Mouse (Mus musculus) urinary bladder, postnatal 10 days (tissue): ENCODE measurements around the gene Cd151.

Experiments used
- DNase-seq: peaks from one replicate; pipeline ENCODE4 v3.0.0; 2022; ENCODE audit warnings: low spot score

Gene Cd151

DNA sequence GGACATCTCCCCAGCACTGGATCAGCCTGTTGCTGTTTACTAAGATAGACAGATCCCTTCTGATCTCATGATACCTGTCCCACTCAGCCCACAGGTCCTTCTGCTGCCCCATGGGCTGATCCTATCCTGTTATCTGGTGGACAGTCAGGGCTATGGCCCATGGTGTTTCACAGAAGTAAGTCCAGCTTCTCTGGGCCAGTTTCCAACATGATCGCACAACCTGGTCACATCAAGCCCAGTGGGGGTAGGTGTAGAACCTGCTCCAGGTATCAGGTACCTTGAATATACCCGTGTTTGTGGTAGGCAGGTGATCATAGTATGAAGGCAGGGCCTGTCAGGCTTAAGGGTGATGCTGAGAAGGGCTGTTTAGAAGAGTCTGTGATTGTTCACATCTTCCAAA is 28.2 kb downstream of the Cd151 start:
- DNase-seq, result no peak

DNA sequence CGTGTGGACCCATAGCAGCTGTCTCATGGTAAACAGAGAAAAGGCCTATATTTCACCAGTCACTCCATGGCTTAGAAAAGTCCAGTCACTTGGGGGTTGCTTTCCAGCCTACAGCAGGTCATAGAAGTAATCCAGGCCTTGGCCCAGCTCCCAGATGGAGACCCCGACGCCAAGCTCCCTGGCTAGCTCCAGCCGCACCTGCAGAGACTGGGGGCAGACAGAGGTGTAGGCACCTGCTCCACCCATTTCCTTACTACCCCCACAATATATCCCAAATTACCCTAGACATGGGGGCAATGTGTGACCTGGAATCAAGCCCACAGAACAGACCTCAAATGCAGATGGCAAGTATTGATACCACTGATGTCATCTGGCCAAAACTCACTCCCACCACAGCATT is 28.7 kb downstream of the Cd151 start:
- DNase-seq, result no peak

DNA sequence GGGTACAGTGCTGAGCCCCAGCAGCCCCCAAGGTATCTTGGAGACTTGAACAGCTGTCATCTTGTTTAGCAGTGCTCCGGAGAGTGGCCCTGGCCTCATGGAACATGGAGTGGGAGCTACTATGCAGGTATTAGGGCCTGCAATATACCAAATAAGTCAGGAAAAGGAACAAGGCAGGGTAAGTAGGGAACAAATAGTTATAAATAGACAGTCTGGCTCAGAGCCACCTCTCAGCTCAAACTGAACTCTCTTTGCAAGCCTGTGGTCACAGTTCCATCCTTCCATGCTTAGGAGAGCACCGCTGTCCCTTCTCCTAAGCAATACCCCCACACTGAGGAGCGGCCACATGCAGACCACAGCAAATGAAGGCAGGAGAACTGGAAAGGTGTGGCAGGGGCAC is 30.4 kb downstream of the Cd151 start:
- DNase-seq, result no peak

DNA sequence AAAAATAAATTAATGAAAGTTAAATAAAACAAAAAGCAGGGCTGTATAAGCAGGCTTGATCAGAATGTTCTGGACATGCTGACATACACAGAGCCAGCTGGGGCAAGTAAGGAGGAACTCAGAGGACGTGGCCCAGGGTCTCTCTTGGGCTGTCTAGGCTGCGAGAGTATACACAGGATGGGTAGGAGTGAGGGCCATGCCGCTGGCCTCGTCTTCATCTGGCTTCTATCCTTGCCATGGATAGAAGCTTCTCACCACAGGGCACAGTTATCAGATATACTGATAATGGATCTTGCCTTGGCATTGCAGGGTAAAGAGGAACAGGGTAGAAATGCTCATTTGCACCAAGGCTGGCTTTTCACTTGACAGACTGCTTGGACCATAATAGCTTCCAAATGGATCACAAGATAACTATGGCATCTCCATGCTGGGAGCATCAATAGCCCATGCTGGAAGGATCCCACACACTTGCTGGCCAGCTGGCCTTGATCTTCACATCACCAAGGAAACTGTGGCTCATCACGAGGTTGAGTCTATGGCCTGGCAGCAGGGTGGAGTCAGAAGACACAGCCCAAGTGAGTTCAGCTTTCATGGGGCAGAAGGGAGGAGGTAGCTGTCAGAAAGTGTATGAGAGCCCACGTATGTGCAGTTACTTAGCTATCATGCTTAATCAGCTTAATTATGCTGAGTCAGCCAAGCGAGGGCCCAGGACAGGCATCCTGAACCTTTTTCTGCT is 34.8 kb downstream of the Cd151 start:
- DNase-seq, result no peak

DNA sequence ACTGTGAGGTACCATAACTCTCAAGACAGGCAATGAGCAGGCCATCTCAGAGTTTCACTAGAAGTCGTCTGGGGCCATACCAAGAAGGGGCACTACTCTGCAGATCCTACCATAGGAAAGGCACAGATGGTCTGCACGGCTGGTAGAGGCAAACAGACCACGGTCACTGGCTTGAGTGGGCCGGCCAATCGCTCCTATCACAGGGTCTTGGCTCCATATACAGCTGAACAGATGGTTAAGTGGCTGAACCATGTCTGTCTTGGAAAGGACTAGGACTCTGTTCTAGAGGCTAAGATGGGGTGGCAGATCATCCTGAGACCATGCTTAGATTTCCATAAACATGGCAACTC is 35.3 kb downstream of the Cd151 start:
- DNase-seq, result no peak

DNA sequence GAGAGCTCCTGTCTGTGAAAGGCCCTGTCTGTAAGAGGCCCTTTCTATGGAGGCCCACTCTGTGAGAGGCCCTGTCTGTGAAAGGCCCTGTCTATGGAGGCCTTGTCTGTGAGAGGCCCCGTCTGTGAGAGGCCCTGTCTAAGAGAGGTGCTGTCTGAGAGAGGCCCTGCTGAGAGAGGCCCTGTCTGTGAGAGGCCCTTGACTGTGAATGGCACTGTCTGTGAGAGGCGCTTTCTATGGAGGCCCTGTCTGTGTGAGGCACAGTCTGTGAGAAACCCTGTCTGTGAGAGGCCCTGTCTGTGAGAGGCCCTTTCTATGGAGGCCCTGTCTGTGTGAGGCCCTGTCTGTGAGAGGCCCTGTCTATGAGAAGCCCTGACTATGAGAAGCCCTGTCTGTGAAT is 39.1 kb downstream of the Cd151 start:
- no peak for DNase-seq

DNA sequence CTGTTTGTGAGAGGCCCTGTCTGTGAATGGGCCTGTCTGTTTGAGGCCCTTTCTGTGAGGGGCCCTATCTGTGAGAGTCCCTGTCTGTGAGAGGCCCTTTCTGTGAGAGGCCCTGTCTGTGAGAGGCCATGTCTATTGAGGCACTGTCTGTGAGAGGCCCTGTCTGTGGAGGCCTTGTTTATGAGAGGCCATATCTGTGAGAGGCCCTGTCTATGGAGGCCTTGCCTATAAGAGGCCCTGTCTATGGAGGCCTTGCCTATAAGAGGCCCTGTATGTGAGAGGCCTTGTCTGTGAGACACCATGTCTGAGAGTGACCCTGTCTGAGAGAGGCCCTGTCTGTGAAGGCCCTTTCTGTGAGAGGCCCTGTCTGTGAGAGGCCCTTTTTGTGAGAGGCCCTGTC is 41.0 kb downstream of the Cd151 start:
- no peak for DNase-seq

DNA sequence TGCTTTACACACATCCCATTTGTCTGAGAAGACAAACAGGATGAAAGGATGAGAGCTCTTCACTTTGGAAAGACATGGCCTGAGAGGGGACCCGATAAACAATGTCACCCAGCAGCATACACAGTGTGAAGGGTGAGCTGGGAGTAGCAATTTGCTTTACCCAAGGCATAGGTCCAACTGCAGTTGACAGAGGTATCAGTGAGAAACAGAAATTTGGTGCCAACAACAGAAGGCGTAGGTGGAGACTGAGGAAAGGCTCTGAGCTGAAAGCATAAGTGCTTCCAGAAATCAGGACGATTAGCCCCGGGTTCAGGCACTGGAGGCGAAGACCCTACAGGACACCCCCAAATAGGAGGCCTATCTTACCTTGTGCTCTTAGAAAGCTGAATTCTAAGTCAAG is 43.0 kb downstream of the Cd151 start:
- no peak for DNase-seq

DNA sequence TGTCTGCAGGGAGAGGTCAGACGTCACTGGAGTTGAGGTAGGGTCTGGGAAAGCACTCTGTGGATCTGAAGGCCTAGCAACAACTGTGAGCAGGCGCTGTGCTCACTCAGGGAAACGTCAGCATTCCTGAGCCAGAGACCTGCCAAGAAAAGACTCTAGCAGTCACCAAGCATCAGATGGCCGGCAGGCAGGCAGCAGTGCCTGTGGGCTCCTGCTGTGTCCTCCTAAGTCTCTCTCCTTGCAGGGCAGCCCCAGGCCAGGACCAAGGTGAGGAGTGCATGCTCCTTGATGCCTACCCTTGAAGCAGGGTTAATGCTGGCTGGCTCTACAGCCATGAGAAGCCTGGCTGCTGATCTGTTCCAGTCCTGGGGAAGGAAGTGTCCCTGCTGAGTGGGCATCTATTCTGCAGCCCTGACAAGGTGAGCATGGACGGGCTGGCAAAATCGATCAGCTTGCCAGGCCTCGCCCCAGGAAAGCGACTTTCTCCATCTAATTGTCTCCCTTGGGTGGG is 43.5 kb downstream of the Cd151 start:
- no peak for DNase-seq

DNA sequence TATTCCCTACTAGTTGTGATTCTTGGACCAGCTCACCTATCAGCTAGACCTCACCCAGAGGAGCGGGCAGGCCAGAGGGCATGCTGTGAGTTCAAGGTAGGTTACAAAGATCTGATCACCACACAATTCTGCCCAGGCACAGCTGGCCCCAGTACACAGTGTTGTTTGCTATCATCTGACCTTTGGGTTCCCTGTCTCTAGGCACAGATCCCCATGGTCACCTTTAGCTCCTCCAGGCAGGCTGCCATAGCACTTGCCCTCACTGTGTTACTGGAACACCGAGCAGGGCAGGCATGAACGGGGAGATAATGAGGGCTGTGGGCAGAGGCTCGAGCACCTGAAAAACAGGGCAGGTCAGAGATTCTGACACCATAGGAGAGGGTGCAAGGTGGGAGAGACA is 50.4 kb downstream of the Cd151 start:
- DNase-seq, result no peak

DNA sequence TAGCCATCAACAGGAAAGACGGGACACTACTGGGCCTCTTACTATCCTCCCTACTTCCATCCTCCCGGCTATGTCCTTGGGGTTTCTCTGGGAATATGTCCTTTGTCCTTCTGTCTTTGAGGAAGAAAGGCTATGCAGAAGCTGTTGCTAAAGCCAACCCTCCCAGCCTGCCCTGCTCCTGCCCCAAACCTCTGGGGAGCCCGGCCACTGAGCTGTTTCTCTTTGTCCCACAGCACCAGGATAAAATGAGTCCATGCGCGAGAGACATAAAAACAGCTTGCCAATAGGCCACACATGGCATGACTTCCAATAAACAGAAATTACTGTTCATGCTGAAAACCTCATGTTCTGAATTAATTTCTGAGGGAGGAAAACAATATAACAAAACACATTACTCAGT is 51.1 kb downstream of the Cd151 start:
- DNase-seq, result no peak

DNA sequence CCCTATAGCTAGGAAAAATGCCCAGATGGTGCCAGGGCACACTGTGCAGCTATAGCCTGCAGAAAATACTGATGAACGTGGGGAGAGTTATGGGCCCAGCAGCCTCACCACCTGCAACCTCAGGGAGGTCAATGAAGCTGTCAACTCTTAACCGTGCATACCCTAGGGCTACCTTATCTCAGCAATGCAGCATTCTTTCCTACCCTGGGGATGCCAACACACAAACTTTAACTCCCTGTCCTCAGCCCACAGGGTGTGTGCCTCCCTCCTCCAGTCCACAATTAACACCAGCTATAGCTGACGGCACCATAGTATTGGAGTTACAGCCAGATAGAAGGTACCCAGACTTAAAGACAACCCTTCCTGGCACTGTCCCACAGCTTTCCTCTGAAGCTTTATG is 51.7 kb downstream of the Cd151 start:
- no peak for DNase-seq

DNA sequence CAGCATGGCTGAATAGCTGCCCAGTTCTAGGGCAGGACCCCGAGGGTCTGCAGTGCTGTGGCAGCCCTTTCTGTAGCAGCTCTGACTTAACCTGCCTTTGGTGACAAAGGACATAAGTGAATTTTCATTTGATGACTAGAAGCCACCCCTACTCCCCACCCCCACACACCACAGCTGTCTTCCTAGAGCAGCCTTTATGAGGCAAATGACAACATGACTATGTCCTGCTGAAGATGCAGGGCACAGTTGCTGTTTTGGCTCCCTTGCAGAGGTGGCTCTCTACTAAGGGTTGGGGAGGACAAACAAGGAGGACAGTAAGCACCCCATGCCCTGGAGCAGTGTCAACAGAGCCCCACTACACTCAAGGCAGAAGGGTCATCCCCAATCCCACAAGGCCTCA is 52.6 kb downstream of the Cd151 start:
- no peak for DNase-seq
